Mouse (Mus musculus) kidney, adult 2 months (tissue): ENCODE measurements around the gene Dgkg.

ENCODE experiments used
- CTCF ChIP-seq: fragments of 200-500 bp; conservative IDR thresholded peaks from 2 replicates; pipeline ENCODE4 v1.5.1; 2011; ENCODE audit warnings: low read depth, mild to moderate bottlenecking, control low read depth, low read length, moderate library complexity, mixed read lengths; ENCODE audit not compliant: insufficient read depth, insufficient read length
- POLR2A ChIP-seq: fragments of 200-500 bp; IDR thresholded peaks from one replicate; pipeline ENCODE4 v1.6.1; 2011; ENCODE audit warnings: low read depth, low read length, control low read depth

GRCm38 (mm10) chr16:22548167-22549080 is 108.6 kb downstream of the Dgkg start:
- TF ChIP-seq CTCF: peak; percentile 91
- no peak for TF ChIP-seq POLR2A
